Mouse (Mus musculus) bone marrow macrophage, adult 2 months (primary cell): ENCODE results near the gene Ints13. TPM values are rescaled to one million over a fixed set of nuclear protein-coding genes. Genes with fewer than 3 reads are reported as not detected.

Experiments
- H3K27ac ChIP-seq: 2 replicates; pipeline ENCODE4 v1.5.1; 2012; ENCODE audit warnings: low read depth, low read length; ENCODE audit not compliant: insufficient read depth
- H3K4me1 ChIP-seq: 2 replicates; pipeline ENCODE4 v1.6.1; 2012; ENCODE audit warnings: low read length; ENCODE audit not compliant: control insufficient read depth, insufficient read depth
- H3K4me3 ChIP-seq: 2 replicates; pipeline ENCODE4 v1.5.1; 2012; ENCODE audit warnings: mild to moderate bottlenecking, low read length, moderate library complexity; ENCODE audit not compliant: insufficient read depth
- CTCF ChIP-seq: IDR thresholded peaks from 2 replicates; pipeline ENCODE4 v1.5.1; 2012; ENCODE audit warnings: low read depth, mild to moderate bottlenecking, low read length, moderate library complexity
- POLR2A ChIP-seq: IDR thresholded peaks from 2 replicates; pipeline ENCODE4 v1.6.1; 2012; ENCODE audit warnings: mild to moderate bottlenecking, low read depth, low read length, borderline replicate concordance
- polyA plus RNA-seq: library from polyadenylated mRNA; stranded (reverse); fragments of >200 nt; gene quantifications from 2 replicates; pipeline ENCODE4 v1.2.4, GENCODE M21; 2012; ENCODE audit not compliant: missing spikeins, insufficient read depth, insufficient read length

Gene Ints13
- polyA plus RNA-seq, 1 experiment: 35.1 TPM

DNA sequence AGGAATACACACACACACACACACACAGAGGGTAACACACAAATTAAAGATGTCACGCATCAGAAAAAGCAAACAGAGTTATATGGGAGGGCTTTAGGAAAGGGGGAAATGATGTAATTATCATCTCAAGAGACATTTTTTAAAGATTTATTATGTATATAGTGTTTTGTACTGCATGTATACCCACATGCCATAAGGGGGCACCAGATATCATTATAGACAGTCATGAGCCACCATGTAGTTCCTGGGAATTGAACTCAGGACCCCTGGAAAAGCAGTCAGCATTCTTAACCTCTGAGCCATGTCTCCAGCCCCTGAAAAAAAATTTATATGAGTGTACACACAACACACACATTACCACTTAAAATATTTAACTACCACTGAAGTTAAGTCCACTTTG is 33.0 kb downstream of the Ints13 start:
- TF ChIP-seq CTCF (no peak), POLR2A (no peak)
- no peak overlapping the region for H3K4me3 ChIP-seq
- no peak overlapping the region for H3K27ac ChIP-seq
- no peaks in the 10 kb centered on the region for H3K4me1 ChIP-seq

DNA sequence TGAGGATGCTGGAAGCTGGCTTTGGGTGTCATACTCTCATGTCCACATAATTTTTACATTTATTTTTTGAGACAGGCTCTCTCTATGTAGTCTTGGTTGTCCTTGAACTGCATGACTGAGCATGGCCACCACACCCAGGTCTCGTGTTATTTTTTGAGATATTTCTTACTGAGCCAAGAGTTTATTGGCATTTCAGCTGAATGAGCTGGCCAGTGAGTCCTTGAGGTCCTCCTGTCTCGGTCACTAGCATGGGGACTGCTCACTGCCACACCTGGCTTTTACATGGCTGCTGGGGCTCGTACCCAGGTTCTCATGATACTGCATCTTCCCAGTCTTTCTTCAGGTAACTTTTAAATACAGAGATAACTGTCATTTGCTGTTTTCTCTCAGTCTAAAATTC is 37.2 kb downstream of the Ints13 start:
- TF ChIP-seq CTCF (no peak), POLR2A (no peak)
- no peaks in the 10 kb centered on the region for H3K4me1 ChIP-seq
- H3K27ac ChIP-seq: no peak overlapping the region
- H3K4me3 ChIP-seq: no peak overlapping the region

DNA sequence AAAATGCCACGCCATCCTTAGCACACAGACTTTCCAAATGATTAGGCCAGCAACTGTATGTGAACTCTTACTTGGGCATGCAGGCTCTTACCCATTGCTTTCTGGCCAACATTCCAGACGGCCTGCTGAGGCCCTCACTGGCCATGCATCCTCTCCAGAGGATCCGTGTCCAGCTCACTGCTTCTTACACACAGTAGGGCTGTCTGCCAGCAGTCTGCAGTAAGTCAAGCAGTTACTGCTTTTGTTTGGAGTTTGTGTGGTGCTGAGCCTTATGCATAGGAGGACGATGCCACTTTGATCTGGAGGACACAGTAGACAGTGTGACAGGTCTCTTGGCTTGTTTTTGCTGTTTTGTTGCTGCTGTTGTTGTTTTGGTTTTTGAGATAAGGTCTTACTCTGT is 39.0 kb downstream of the Ints13 start:
- H3K27ac ChIP-seq: no peak overlapping the region
- no peak overlapping the region for H3K4me3 ChIP-seq
- TF ChIP-seq CTCF: no peak
- no peaks in the 10 kb centered on the region for H3K4me1 ChIP-seq

- Histone ChIP-seq H3K27ac (no peak overlapping the region), H3K4me3 (no peak overlapping the region), H3K4me1 (no peaks in the 10 kb centered on the region)
- TF ChIP-seq POLR2A (no peak), CTCF (no peak)
Observed at GRCm38 (mm10) chr6:146538071-146538470, 39.6 kb downstream of the Ints13 start.

DNA sequence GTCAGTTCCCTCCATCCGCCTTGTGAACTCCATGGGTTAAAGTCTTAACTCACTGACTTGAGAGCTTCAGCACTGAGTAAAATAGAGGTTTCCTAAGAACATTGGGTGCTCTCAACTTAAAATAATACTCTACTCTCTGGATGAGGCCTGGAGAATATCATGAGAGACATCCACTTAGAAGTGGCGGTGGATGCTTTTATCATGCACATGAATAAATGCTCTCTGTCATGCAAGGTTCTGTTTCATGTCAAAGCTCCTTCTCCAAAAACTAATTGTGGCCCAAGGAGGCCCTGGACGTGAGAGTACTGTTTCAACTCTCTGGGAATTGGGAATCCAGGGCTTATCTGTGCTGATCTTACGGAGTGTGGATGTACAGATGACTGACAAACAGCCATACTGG is 40.5 kb downstream of the Ints13 start:
- no peak overlapping the region for H3K4me3 ChIP-seq
- H3K4me1 ChIP-seq: no peaks in the 10 kb centered on the region
- no peak overlapping the region for H3K27ac ChIP-seq
- TF ChIP-seq POLR2A: no peak
- no peak for TF ChIP-seq CTCF

DNA sequence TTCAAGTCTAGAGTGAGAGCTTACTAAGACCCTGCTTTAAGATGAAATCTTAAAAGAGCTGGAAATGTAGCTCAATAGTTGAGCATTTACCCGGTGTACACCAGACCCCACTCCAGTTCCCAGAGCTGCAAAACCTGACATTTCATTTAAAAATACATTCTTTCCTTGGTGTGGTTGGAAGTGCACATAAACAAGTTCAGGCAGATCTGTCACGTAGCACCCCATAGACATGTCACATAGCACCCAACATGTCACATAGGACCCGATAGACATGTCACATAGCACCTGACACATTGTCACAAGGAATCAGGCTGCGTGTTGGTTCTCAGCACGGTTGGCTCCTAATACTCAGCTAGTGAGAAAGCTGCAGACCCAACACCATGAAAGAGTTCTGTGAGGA is 42.1 kb downstream of the Ints13 start:
- no peak overlapping the region for H3K27ac ChIP-seq
- H3K4me3 ChIP-seq: no peak overlapping the region
- TF ChIP-seq POLR2A: no peak
- no peak for TF ChIP-seq CTCF
- H3K4me1 ChIP-seq: no peaks in the 10 kb centered on the region

- Histone ChIP-seq H3K4me3 (no peak overlapping the region), H3K4me1 (no peaks in the 10 kb centered on the region)
Observed at GRCm38 (mm10) chr6:146533146-146533545, 44.5 kb downstream of the Ints13 start.

DNA sequence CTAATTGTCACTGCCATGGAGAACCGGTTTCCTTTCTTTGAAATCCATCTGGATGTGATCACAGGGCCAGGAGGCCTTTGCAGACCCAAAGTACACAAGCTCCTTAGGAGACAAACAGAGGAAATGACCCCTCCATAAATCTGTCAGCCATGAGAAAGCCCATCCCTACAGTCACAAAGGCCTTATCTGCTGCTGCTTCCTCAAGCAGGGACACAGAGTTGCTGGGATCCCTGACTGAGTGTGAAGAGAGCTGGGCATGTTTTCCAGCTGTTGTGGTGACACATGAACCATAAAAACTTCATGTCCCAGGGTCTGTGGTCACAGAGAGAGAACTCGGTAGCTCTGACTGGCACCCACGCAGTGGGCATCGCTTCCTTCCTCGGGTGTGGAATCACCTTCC is 46.9 kb downstream of the Ints13 start:
- TF ChIP-seq CTCF (no peak), POLR2A (no peak)
- Histone ChIP-seq H3K27ac (no peak overlapping the region), H3K4me3 (no peak overlapping the region), H3K4me1 (peaks cover under 1% of the 10 kb centered on the region)

More at GRCm38 (mm10) chr6:146533146-146533545, 44.5 kb downstream of the Ints13 start:
- TF ChIP-seq POLR2A (no peak), CTCF (no peak)
- H3K27ac ChIP-seq: no peak overlapping the region

DNA sequence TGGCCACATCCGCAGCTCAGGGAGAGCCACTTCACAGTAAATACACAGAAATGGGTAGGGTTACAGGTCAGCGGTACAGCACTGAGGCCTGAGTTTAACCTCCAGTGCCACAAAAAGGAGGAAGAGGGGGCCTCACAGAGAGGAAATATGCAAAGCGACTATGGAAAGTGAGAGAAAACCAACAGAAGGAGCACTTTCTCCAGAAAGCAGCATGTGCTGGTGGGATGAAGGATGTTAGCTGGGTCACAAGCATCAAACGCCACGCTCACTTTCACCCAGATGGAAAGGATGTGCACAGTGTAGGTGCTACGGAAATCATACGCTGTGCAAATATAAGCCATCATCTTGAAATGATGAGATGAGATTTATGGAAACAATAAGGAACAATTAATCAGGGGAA is 47.3 kb downstream of the Ints13 start:
- Histone ChIP-seq H3K27ac (no peak overlapping the region), H3K4me3 (no peak overlapping the region), H3K4me1 (peaks cover 3% of the 10 kb centered on the region)
- no peak for TF ChIP-seq POLR2A
- no peak for TF ChIP-seq CTCF

DNA sequence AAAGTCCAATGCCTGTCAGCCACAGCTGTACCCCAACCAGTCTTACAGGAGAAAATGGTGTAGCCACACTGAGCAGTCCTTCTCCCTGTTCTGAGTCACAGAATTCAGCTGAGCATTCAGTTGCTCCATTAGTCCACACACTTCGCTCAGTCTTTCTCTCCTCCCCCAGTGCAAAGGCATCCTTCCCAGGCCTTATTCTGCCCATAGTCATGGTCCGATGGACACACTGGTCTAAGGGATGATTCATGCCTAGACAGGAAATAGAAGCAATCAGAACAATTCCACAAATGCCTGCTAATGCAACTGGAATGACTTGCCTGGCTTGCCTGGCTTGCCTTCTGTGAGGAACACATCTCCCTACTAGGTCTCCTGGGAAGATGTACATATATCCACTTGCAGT is 50.1 kb downstream of the Ints13 start:
- no peak for TF ChIP-seq CTCF
- no peak for TF ChIP-seq POLR2A
- Histone ChIP-seq H3K4me1 (peaks cover 5% of the 10 kb centered on the region), H3K27ac (no peak overlapping the region), H3K4me3 (no peak overlapping the region)

DNA sequence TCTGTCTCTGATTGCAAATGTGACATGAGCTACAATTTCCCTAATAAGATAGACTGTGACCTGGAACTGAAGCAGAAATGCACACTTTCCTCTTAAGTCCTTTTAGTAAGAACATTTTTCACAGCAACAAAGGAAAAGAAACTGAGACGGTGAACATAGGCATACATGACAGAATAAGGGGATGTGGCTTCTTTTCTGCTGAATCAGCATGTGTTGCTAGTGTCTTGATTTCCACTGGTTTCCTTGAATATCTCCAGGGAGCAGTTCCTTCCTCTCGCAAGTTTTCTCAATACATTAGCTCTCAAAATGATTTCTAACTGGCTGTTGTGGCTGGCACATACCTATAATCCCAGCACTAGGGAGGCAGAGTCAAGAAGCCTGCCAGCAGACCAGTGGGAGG is 52.1 kb downstream of the Ints13 start:
- Histone ChIP-seq H3K4me1 (peaks cover 10% of the 10 kb centered on the region), H3K4me3 (no peak overlapping the region), H3K27ac (no peak overlapping the region)
- no peak for TF ChIP-seq POLR2A
